Mouse (Mus musculus) kidney, adult 2 months (tissue): ENCODE measurements around the gene Ckmt2.

Experiments used
- CTCF ChIP-seq: fragments of 200-500 bp; conservative IDR thresholded peaks from 2 replicates; pipeline ENCODE4 v1.5.1; 2011; ENCODE audit warnings: low read depth, mild to moderate bottlenecking, control low read depth, low read length, moderate library complexity, mixed read lengths; ENCODE audit not compliant: insufficient read depth, insufficient read length
- POLR2A ChIP-seq: fragments of 200-500 bp; IDR thresholded peaks from one replicate; pipeline ENCODE4 v1.6.1; 2011; ENCODE audit warnings: low read depth, low read length, control low read depth

DNA sequence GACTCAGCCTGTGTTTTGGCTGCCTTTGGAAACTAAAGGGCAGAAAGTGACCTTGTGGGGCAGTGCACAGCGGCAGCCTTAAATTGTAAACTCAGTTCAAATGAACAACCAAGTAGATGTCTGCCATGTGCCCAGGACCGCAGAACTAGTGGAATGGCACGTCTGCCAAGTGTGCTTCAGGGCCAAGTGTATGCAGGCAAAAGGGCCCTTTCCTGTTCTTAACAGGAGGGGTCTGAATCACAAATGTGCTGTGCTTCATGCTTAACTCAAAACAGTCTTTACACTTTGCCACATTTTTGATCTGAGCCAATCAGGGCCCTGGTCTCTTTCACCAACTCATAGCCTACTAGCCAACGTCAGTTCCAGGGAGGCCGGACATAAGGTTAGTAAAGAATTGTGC is 42.1 kb upstream of the Ckmt2 start:
- TF ChIP-seq POLR2A (no peak), CTCF (no peak)
